Mouse (Mus musculus): ENCODE measurements at regions not wholly inside any gene's neighbourhood (a gene's known extent, or its start where the extent isn't known, plus 50 kb on each side); places are given as distances from the start of the nearest gene placed in this dataset.

DNA sequence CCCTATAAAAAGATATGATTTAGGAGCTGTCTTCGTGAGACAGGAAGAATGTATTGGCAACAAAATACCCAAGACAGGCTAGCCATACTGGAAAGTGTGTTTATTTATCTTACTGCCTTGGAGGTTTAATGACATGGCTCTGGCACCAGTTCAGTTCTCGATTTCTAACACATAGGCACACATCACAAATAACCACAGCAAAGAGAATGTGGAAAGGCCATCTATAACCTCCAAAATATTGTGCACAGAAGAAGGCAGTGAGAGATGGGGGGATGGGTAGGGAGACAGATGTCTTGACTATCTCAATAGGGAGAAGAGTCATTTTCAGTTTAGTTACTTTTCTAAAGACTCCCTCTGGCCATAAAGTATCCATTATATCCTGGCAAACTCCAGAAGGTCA, 90.5 kb downstream of the Minar1 start:
- ATAC-seq (ENCODE audit: insufficient read depth) (no peak), DNase-seq (ENCODE audit: low read depth in 3 of 3, low spot score in 3 of 3) (no peak)
- TF ChIP-seq EP300 (IDR thresholded peaks at IDR 0.05; ENCODE audit: low read depth) (no peak), CTCF (IDR thresholded peaks at IDR 0.05; ENCODE audit: low read depth) (no peak)
- no peaks in the 10 kb centered on the region for H3K27me3 ChIP-seq (ENCODE audit: control insufficient read depth, insufficient read depth, low read length)
- WGBS (ENCODE audit: insufficient replicate concordance): 27% methylated on average over 2 of the region's 2 CpGs
- H3K4me3 ChIP-seq (ENCODE audit: insufficient read depth in 1 of 2, low read depth in 2 of 2, low read length in 2 of 2): no peak overlapping the region
- no peaks in the 10 kb centered on the region for H3K4me1 ChIP-seq (replicated peaks; ENCODE audit: control insufficient read depth in 2 of 2, insufficient read depth in 2 of 2, low read length in 1 of 2)
- H3K27ac ChIP-seq: no peak overlapping the region
- no peak overlapping the region for H3K4me2 ChIP-seq (ENCODE audit: low read depth)
- no peaks in the 10 kb centered on the region for H3K9me3 ChIP-seq (ENCODE audit: control insufficient read depth, low read length)
- no peaks in the 10 kb centered on the region for H3K36me3 ChIP-seq (replicated peaks; ENCODE audit: control insufficient read depth, insufficient read depth, low read depth)
- no peak overlapping the region for H3K9ac ChIP-seq (replicated peaks)

GRCm38 (mm10) chr9:89524137-89524536, 98.8 kb downstream of the Minar1 start:
- ATAC-seq (ENCODE audit: insufficient read depth): no peak
- no peak for TF ChIP-seq EP300 (IDR thresholded peaks at IDR 0.05; ENCODE audit: low read depth)
- TF ChIP-seq CTCF (IDR thresholded peaks at IDR 0.05; ENCODE audit: low read depth): no peak
- H3K4me3 ChIP-seq (ENCODE audit: insufficient read depth in 1 of 2, low read depth in 2 of 2, low read length in 2 of 2): no peak overlapping the region

GRCm38 (mm10) chr9:89523705-89524104, 99.2 kb downstream of the Minar1 start:
- 43% methylated on average over 3 of the region's 3 CpGs for WGBS (ENCODE audit: insufficient replicate concordance)
- H3K4me1 ChIP-seq (replicated peaks; ENCODE audit: control insufficient read depth in 2 of 2, insufficient read depth in 2 of 2, low read length in 1 of 2): no peaks in the 10 kb centered on the region
- no peaks in the 10 kb centered on the region for H3K27me3 ChIP-seq (ENCODE audit: control insufficient read depth, insufficient read depth, low read length)
- no peak overlapping the region for H3K4me3 ChIP-seq (ENCODE audit: insufficient read depth in 1 of 2, low read depth in 2 of 2, low read length in 2 of 2)
- no peak overlapping the region for H3K27ac ChIP-seq
- H3K4me2 ChIP-seq (ENCODE audit: low read depth): no peak overlapping the region
- H3K9ac ChIP-seq (replicated peaks): no peak overlapping the region
- no peaks in the 10 kb centered on the region for H3K36me3 ChIP-seq (replicated peaks; ENCODE audit: control insufficient read depth, insufficient read depth, low read depth)
- TF ChIP-seq EP300 (IDR thresholded peaks at IDR 0.05; ENCODE audit: low read depth): no peak
- no peak for TF ChIP-seq CTCF (IDR thresholded peaks at IDR 0.05; ENCODE audit: low read depth)
- H3K9me3 ChIP-seq (ENCODE audit: control insufficient read depth, low read length): no peaks in the 10 kb centered on the region
- ATAC-seq (ENCODE audit: insufficient read depth) (no peak), DNase-seq (ENCODE audit: low read depth in 3 of 3, low spot score in 3 of 3) (no peak)

More at GRCm38 (mm10) chr9:89524137-89524536, 98.8 kb downstream of the Minar1 start:
- WGBS (ENCODE audit: insufficient replicate concordance): 53% methylated on average over 1 of the region's 1 CpGs
- Histone ChIP-seq H3K36me3 (replicated peaks; ENCODE audit: control insufficient read depth, insufficient read depth, low read depth) (no peaks in the 10 kb centered on the region), H3K27me3 (ENCODE audit: control insufficient read depth, insufficient read depth, low read length) (no peaks in the 10 kb centered on the region), H3K4me2 (ENCODE audit: low read depth) (no peak overlapping the region), H3K27ac (no peak overlapping the region), H3K9ac (replicated peaks) (no peak overlapping the region), H3K9me3 (ENCODE audit: control insufficient read depth, low read length) (no peaks in the 10 kb centered on the region), H3K4me1 (replicated peaks; ENCODE audit: control insufficient read depth in 2 of 2, insufficient read depth in 2 of 2, low read length in 1 of 2) (no peaks in the 10 kb centered on the region)
- DNase-seq (ENCODE audit: low read depth in 3 of 3, low spot score in 3 of 3): no peak

- DNase-seq (ENCODE audit: low read depth in 3 of 3, low spot score in 3 of 3) (no peak), ATAC-seq (ENCODE audit: insufficient read depth) (no peak)
- 73% methylated on average over 6 of the region's 6 CpGs for WGBS (ENCODE audit: insufficient replicate concordance)
- Histone ChIP-seq H3K4me3 (ENCODE audit: insufficient read depth in 1 of 2, low read depth in 2 of 2, low read length in 2 of 2) (no peak overlapping the region), H3K27ac (no peak overlapping the region), H3K4me2 (ENCODE audit: low read depth) (no peak overlapping the region), H3K9me3 (ENCODE audit: control insufficient read depth, low read length) (no peaks in the 10 kb centered on the region), H3K4me1 (replicated peaks; ENCODE audit: control insufficient read depth in 2 of 2, insufficient read depth in 2 of 2, low read length in 1 of 2) (no peaks in the 10 kb centered on the region), H3K27me3 (ENCODE audit: control insufficient read depth, insufficient read depth, low read length) (no peaks in the 10 kb centered on the region), H3K36me3 (replicated peaks; ENCODE audit: control insufficient read depth, insufficient read depth, low read depth) (no peaks in the 10 kb centered on the region), H3K9ac (replicated peaks) (no peak overlapping the region)
- TF ChIP-seq CTCF (IDR thresholded peaks at IDR 0.05; ENCODE audit: low read depth) (no peak), EP300 (IDR thresholded peaks at IDR 0.05; ENCODE audit: low read depth) (no peak)
These were observed 114.4 kb downstream of the Minar1 start for GRCm38 (mm10) chr9:89508407-89509101.

GRCm38 (mm10) chr9:89502083-89502482, 120.8 kb downstream of the Minar1 start:
- Histone ChIP-seq H3K36me3 (replicated peaks; ENCODE audit: control insufficient read depth, insufficient read depth, low read depth) (no peaks in the 10 kb centered on the region), H3K9me3 (ENCODE audit: control insufficient read depth, low read length) (no peaks in the 10 kb centered on the region), H3K27ac (no peak overlapping the region), H3K4me3 (ENCODE audit: insufficient read depth in 1 of 2, low read depth in 2 of 2, low read length in 2 of 2) (no peak overlapping the region), H3K4me2 (ENCODE audit: low read depth) (no peak overlapping the region), H3K27me3 (ENCODE audit: control insufficient read depth, insufficient read depth, low read length) (no peaks in the 10 kb centered on the region), H3K4me1 (replicated peaks; ENCODE audit: control insufficient read depth in 2 of 2, insufficient read depth in 2 of 2, low read length in 1 of 2) (no peaks in the 10 kb centered on the region), H3K9ac (replicated peaks) (no peak overlapping the region)
- ATAC-seq (ENCODE audit: insufficient read depth): no peak
- DNase-seq (ENCODE audit: low read depth in 3 of 3, low spot score in 3 of 3): no peak
- 60% methylated on average over 2 of the region's 2 CpGs for WGBS (ENCODE audit: insufficient replicate concordance)
- no peak for TF ChIP-seq CTCF (IDR thresholded peaks at IDR 0.05; ENCODE audit: low read depth)
- TF ChIP-seq EP300 (IDR thresholded peaks at IDR 0.05; ENCODE audit: low read depth): no peak

All from liver, embryonic 14.5 days (tissue).